Mouse (Mus musculus) limb, embryonic 11.5 days (tissue): ENCODE results near the gene Ccdc71. TPM values are rescaled to one million over a fixed set of nuclear protein-coding genes. Genes with fewer than 3 reads are reported as not detected.
A peak's percentile ranks its signal among the peaks of the same experiment; 100 is the strongest.

ENCODE experiments used
- ATAC-seq: fragments of 200-750 bp; cut with Nextera tagmentation; 2 replicates; pipeline ENCODE4 v1.8.0; 2017; ENCODE audit warnings: low read depth; ENCODE audit not compliant: insufficient number of reproducible peaks, low FRiP score, low TSS enrichment
- DNase-seq: peaks from one replicate; pipeline ENCODE4 v3.0.0-alpha.2; 2015; ENCODE audit warnings: low spot score
- H3K27ac ChIP-seq: fragments of 300-500 bp; sonication (generic); replicated peaks from 2 replicates; pipeline ENCODE4 v1.5.1; 2014; ENCODE audit warnings: low read depth, mild to moderate bottlenecking, low read length
- H3K27me3 ChIP-seq: fragments of 300-500 bp; sonication (generic); 2 replicates; pipeline ENCODE4 v1.6.1; 2014; ENCODE audit warnings: mild to moderate bottlenecking, low read length, mixed read lengths; ENCODE audit not compliant: control insufficient read depth, insufficient read depth
- H3K36me3 ChIP-seq: fragments of 300-500 bp; sonication (generic); 2 replicates; pipeline ENCODE4 v1.6.1; 2014; ENCODE audit warnings: mild to moderate bottlenecking, low read length, moderate library complexity, mixed read lengths; ENCODE audit not compliant: control insufficient read depth, insufficient read depth
- H3K4me1 ChIP-seq: fragments of 300-500 bp; sonication (generic); 2 replicates; pipeline ENCODE4 v1.6.1; 2014; ENCODE audit warnings: low read length, mixed read lengths; ENCODE audit not compliant: control insufficient read depth, insufficient read depth
- H3K4me2 ChIP-seq: fragments of 300-500 bp; sonication (generic); 2 replicates; pipeline ENCODE4 v1.6.1; 2014; ENCODE audit warnings: low read depth, mild to moderate bottlenecking, moderate library complexity; ENCODE audit not compliant: severe bottlenecking
- H3K4me3 ChIP-seq: fragments of 300-500 bp; sonication (generic); 2 replicates; pipeline ENCODE4 v1.5.1; 2014; ENCODE audit warnings: low read depth, low read length
- H3K9ac ChIP-seq: fragments of 300-500 bp; sonication (generic); 2 replicates; pipeline ENCODE4 v1.6.1; 2014; ENCODE audit warnings: mild to moderate bottlenecking, low read length
- H3K9me3 ChIP-seq: fragments of 300-500 bp; sonication (generic); 2 replicates; pipeline ENCODE4 v1.6.1; 2016; ENCODE audit warnings: low read length; ENCODE audit not compliant: control insufficient read depth
- WGBS: fragments of 180-500 bp; shearing (Covaris S2); extraction: QIAGEN DNeasy Blood & Tissue Kit; methylation state at CpG from one replicate; pipeline ENCODE4 v1.1.7; 2014; 5-methylcytosine and 5-hydroxymethylcytosine counted together
- polyA plus RNA-seq: library from polyadenylated mRNA; unstranded; fragments of >200 nt; fragmentation: Nextera tagmentation; extraction: Ambion mirVana; gene quantifications from 2 replicates; pipeline ENCODE4 v1.2.1, GENCODE M21; 2014

Ccdc71 gene
- polyA plus RNA-seq, 1 experiment from 2014 or later = 46.0 TPM

DNA sequence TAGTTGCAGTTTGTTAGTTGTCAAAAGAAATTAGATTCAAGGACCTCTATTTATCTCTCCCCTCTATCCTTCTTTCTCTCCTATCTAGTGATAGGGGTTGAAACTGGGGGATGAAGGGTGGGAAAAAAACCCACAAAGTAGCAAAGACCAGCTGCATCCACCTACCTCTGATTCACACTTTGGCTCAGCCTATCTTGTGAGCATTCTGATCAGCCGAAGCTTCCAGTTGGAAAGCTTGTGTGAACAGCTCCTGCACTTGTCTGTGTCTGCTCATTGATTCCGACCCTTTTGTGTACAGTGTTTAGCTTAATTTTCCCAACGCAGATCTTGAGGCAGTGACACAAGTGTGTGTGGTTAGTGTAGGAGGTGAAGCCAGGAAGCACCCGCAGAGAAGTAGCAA is 6.9 kb upstream of the Ccdc71 start:
- Histone ChIP-seq H3K27ac (no peak overlapping the region), H3K27me3 (no peaks in the 10 kb centered on the region), H3K4me3 (no peak overlapping the region), H3K36me3 (no peaks in the 10 kb centered on the region), H3K4me1 (peaks cover 19% of the 10 kb centered on the region), H3K4me2 (no peak overlapping the region), H3K9ac (no peak overlapping the region), H3K9me3 (no peaks in the 10 kb centered on the region)
- 88% methylated on average over 4 of the region's 4 CpGs for WGBS
- DNase-seq = no peak
- ATAC-seq = no peak

DNA sequence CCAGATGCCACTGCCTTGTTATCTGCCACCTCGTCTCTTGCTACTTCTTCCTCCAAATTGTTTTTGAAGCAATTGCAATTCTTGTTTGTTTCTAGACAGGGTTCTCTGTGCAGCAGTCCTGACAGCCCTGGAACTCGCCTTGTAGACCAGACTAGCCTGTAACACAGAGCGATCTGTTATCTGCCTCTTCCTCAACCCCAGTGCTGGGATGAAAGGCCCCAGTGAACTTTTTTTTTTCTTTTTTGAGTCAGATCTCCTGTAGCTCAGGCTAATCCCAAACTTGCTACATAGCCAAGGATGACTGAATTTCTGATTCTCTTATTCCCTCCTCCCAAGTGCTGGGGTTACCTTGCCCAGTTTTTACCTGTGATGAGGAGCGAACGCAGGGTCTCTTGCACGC is 5.9 kb upstream of the Ccdc71 start:
- 86% methylated on average over 6 of the region's 6 CpGs for WGBS
- no peak overlapping the region for H3K4me3 ChIP-seq
- no peak overlapping the region for H3K9ac ChIP-seq
- peaks cover 19% of the 10 kb centered on the region for H3K4me1 ChIP-seq
- no peaks in the 10 kb centered on the region for H3K36me3 ChIP-seq
- no peak for DNase-seq
- no peak overlapping the region for H3K27ac ChIP-seq
- no peak overlapping the region for H3K4me2 ChIP-seq
- ATAC-seq = no peak
- no peaks in the 10 kb centered on the region for H3K27me3 ChIP-seq
- H3K9me3 ChIP-seq = no peaks in the 10 kb centered on the region

DNA sequence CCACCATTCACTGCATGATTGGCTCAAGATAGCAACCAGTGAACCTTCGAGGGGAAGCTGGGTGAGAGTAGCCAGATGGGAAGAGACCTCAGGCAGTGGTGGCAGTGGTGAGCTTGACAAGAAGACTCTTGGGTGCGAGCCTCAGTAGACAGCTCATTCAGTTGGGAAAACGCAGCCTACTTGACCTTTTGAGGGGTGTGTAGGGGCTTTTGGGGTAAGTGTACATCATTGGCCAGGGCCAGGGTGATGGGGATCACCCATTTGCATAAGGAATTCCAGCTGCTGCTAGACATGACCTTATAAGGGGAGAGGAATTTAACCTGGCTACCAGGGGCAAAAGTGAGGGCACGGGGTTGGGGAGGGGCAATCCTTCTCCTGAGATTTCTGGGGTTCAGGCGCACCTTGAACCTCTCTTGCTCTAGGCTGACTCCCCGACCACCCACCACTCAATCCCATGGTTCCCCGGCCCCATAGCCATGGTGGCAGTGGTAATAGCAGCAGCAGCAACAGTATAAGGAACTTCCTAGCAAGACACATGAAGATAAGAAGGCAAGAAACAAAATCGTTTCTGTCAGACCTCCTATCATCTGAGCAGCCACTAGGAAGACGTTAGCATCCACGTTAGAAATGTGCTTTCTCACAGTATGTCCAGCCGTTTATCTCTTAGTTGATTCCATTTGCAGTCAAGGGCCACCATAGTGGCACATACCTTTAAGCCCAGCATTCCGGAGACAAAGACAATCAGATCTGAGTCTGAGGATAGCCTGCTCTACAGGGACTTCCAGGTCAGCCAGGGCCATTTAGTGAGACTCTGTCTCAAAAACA is 4.4 kb upstream of the Ccdc71 start:
- Histone ChIP-seq H3K4me2 (no peak overlapping the region), H3K27me3 (no peaks in the 10 kb centered on the region), H3K9ac (no peak overlapping the region), H3K4me1 (peaks cover 6% of the 10 kb centered on the region), H3K4me3 (no peak overlapping the region), H3K9me3 (no peaks in the 10 kb centered on the region), H3K36me3 (no peaks in the 10 kb centered on the region), H3K27ac (no peak overlapping the region)
- ATAC-seq = no peak
- 75% methylated on average over 12 of the region's 12 CpGs for WGBS
- no peak for DNase-seq

DNA sequence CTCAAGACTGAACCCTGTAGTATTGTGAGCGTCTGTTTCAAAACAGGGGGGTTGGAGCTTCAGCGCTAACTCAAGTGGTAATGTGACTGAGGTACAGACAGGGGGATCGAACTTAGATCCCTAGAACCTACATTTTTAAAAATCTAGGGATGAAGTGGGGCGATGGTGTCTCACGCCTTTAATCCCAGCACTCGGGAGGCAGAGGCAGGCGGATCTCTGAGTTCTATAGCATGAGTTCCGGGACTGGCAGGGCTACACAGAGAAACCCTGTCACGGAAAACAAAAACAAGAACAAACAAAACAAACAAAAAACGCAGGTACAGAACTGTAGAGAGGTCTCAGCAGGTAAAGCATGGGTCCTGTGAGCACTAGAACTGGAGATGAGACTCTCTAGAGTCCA is 3.4 kb upstream of the Ccdc71 start:
- Histone ChIP-seq H3K36me3 (no peaks in the 10 kb centered on the region), H3K27ac (no peak overlapping the region), H3K4me2 (no peak overlapping the region), H3K27me3 (no peaks in the 10 kb centered on the region), H3K9ac (no peak overlapping the region), H3K4me3 (no peak overlapping the region), H3K9me3 (no peaks in the 10 kb centered on the region), H3K4me1 (peaks cover 6% of the 10 kb centered on the region)
- WGBS = 86% methylated on average over 10 of the region's 10 CpGs
- no peak for ATAC-seq
- DNase-seq = no peak

DNA sequence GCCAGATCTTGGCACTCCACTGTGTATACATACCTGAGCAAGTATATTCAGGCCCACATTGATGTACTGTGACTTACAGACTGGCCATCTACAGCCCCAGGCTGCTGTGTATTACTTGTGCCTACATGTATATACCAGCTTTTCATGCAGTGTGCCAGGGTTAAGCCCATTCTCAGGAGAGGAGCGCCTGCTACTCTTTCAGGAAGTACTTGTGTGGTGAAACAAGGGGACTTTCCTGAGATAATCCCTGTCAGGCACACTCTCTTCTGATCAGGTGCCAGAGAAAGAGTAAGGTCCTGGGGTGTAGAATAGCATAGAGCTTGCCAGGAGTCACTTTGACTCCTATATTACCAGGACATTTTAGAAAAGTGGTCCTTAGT is 398 bp upstream of the Ccdc71 start:
- peak; percentile 4; the same call in 1 of the 2 replicates for ATAC-seq
- Histone ChIP-seq H3K9ac (no peak overlapping the region; the same call in 1 of the 2 replicates), H3K36me3 (peaks cover 11% of the 10 kb centered on the region; the same call in 1 of the 2 replicates), H3K27ac (no peak overlapping the region), H3K27me3 (no peaks in the 10 kb centered on the region), H3K4me1 (peaks cover 6% of the 10 kb centered on the region), H3K4me2 (no peak overlapping the region), H3K4me3 (peak overlapping the region; percentile 73), H3K9me3 (no peaks in the 10 kb centered on the region)
- no peak for DNase-seq
- 94% methylated on average over 1 of the region's 1 CpGs for WGBS

DNA sequence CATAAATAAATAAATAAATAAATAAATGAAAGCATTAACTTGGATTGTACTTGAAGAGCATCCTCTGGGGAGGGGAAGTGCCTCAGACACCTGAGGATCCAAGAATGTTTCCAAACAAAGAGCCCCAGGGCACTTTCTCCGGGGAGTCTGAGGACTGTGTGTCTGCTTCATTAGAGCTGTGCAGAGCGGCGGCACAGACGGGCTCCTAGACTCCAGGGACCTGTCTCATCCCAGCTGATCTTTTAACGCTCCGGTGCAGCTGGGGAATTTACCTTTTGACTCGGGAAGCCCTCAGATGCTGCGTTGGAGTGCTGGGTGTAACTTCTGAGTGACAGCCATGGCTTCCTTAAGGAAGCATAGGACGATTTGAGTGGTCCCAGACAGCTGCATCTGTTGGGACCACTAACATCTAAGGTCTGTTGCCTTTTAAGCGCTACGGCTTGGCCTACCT is 879 bp downstream of the Ccdc71 start, which contains the start of gene Klhdc8b:
Gene Klhdc8b (minus strand): TSS at position 401 of the 451 bp plus-strand sequence.
- H3K4me1 ChIP-seq = peaks cover 6% of the 10 kb centered on the region
- no peak for DNase-seq
- H3K9me3 ChIP-seq = no peaks in the 10 kb centered on the region
- peak within 1 kb of the TSS; percentile 65 for H3K27ac ChIP-seq
- peak within 1 kb of the TSS; percentile 73 for H3K4me3 ChIP-seq
- H3K36me3 ChIP-seq = peaks cover 15% of the 10 kb centered on the region; the same call in 1 of the 2 replicates
- H3K4me2 ChIP-seq = peak within 1 kb of the TSS; percentile 82
- H3K9ac ChIP-seq = peak within 1 kb of the TSS; percentile 70
- 29% methylated on average over 11 of the region's 11 CpGs for WGBS
- no peaks in the 10 kb centered on the region for H3K27me3 ChIP-seq
- no peak for ATAC-seq

DNA sequence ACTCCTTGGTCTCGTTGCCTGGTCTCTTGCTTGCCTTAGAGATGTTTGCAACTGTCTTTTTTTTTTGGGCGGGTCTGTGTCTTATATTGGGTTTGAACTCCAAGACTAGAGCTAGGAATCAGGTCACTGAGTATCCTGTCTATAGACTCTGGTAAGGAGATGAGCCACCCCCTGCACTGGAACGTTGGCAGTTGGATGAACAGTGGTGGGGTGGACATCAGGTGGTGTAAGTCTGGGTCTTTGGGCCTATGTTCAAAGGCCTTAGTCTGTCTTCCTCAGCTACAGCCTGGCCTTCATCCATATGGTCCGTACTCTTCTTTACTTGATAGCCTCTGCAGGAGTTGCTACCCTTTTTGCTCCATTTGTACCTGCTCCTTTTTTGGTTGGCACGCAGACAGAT is 1.3 kb downstream of the Ccdc71 start:
- Histone ChIP-seq H3K36me3 (peaks cover 17% of the 10 kb centered on the region; the same call in 1 of the 2 replicates), H3K4me2 (peak overlapping the region; percentile 82), H3K27ac (no peak overlapping the region), H3K27me3 (no peaks in the 10 kb centered on the region), H3K9me3 (no peaks in the 10 kb centered on the region), H3K9ac (peak overlapping the region; percentile 70; the same call in 1 of the 2 replicates), H3K4me3 (peak overlapping the region; percentile 73), H3K4me1 (peaks cover 6% of the 10 kb centered on the region)
- DNase-seq = no peak
- WGBS = 91% methylated on average over 5 of the region's 5 CpGs
- no peak for ATAC-seq

DNA sequence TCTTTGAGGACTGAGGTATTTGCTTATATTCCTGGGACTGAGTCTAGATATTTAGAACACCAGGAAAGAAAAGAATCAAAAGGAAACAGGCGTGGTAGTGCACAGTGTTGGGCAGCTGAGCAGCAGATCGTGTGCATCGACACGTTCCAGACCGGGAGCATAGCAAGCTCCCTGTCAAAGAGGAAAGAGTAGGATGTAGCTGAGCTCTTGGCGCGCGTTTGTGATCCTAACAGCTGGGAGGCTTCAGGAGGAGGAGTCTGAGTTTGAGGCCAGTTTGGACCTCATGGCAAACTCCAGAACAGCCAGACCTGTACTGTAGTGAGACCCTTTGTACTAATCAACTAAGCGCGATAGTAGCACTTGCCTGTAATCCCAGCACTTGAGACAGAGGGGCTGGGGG is 1.9 kb downstream of the Ccdc71 start:
- Histone ChIP-seq H3K9ac (no peak overlapping the region), H3K4me3 (no peak overlapping the region), H3K36me3 (peaks cover 17% of the 10 kb centered on the region; the same call in 1 of the 2 replicates), H3K4me1 (peaks cover 6% of the 10 kb centered on the region), H3K27ac (no peak overlapping the region), H3K4me2 (0 out of 2 replicates have a peak overlapping the region, but pooled peaks have one; percentile 82), H3K27me3 (no peaks in the 10 kb centered on the region), H3K9me3 (no peaks in the 10 kb centered on the region)
- 96% methylated on average over 10 of the region's 10 CpGs for WGBS
- ATAC-seq (no peak), DNase-seq (no peak)
